Mouse (Mus musculus): ENCODE data around the gene Cfap43. TPM values are rescaled to one million over a fixed set of nuclear protein-coding genes. Genes with fewer than 3 reads are reported as not detected.

Cfap43 gene
- polyA plus RNA-seq, 1 experiment from 2014 or later = 0.21 TPM

GRCm38 (mm10) chr19:47915251-47915650 lies 3.8 kb downstream of the Cfap43 start:
- ChIA-PET POLR2A (interaction anchor here (0.6 kb wide), 1 partner anchor 20 kb away, joined by 3 read pairs; no protein-coding TSS in a partner anchor), CTCF (interaction anchor here (1.0 to 1.2 kb wide), 3 partner anchors 13 to 33 kb away, joined by 3 to 4 read pairs (median 3); no protein-coding TSS in a partner anchor)
- in situ Hi-C loops (cut with MboI; ENCODE audit: low pct_unique_long_range_greater_than_20kb) = no loop called here
- H3K27me3 ChIP-seq = no peaks in the 10 kb centered on the region
- DNase-seq (ENCODE audit: low read depth, low spot score) (no peak), ATAC-seq (no peak)
- TF ChIP-seq CTCF (IDR thresholded peaks at IDR 0.05) = no peak

GRCm38 (mm10) chr19:47914191-47914590 lies 4.9 kb downstream of the Cfap43 start:
- H3K27me3 ChIP-seq = no peaks in the 10 kb centered on the region
- in situ Hi-C loops (cut with MboI; ENCODE audit: low pct_unique_long_range_greater_than_20kb) = no loop called here
- ChIA-PET POLR2A (interaction anchor here (0.5 kb wide), 1 partner anchor 591 kb away, joined by 5 read pairs; no protein-coding TSS in a partner anchor), CTCF (interaction anchor here (0.9 to 1.1 kb wide), 2 partner anchors 15 to 32 kb away, joined by 3 to 5 read pairs; no protein-coding TSS in a partner anchor)
- no peak for DNase-seq (ENCODE audit: low read depth, low spot score)
- TF ChIP-seq CTCF (IDR thresholded peaks at IDR 0.05) = no peak
- no peak for ATAC-seq

- ATAC-seq = no peak
- CTCF ChIA-PET = interaction anchor here (0.9 to 1.1 kb wide), 2 partner anchors 16 to 31 kb away, joined by 3 to 5 read pairs; no protein-coding TSS in a partner anchor
- POLR2A ChIA-PET = no interaction called here
- no peaks in the 10 kb centered on the region for H3K27me3 ChIP-seq
- no peak for TF ChIP-seq CTCF (IDR thresholded peaks at IDR 0.05)
- in situ Hi-C loops (cut with MboI; ENCODE audit: low pct_unique_long_range_greater_than_20kb) = no loop called here
- DNase-seq (ENCODE audit: low read depth, low spot score) = no peak
Observed at GRCm38 (mm10) chr19:47913344-47913743, 5.7 kb downstream of the Cfap43 start.

GRCm38 (mm10) chr19:47910751-47911150 lies 8.3 kb downstream of the Cfap43 start:
- DNase-seq (ENCODE audit: low read depth, low spot score) = no peak
- POLR2A ChIA-PET = no interaction called here
- in situ Hi-C loops (cut with MboI; ENCODE audit: low pct_unique_long_range_greater_than_20kb) = no loop called here
- CTCF ChIA-PET = interaction anchor here (0.9 to 1.5 kb wide), 2 partner anchors 13 to 18 kb away, joined by 3 to 4 read pairs; no protein-coding TSS in a partner anchor
- TF ChIP-seq CTCF (IDR thresholded peaks at IDR 0.05) = no peak
- no peaks in the 10 kb centered on the region for H3K27me3 ChIP-seq
- ATAC-seq = no peak

GRCm38 (mm10) chr19:47910117-47910618 lies 8.9 kb downstream of the Cfap43 start:
- CTCF ChIA-PET = interaction anchor here (0.9 to 1.6 kb wide), 2 partner anchors 9 to 19 kb away, joined by 3 to 4 read pairs; partner anchors contain the start of genes Cfap43 and Itprip
- ATAC-seq (no peak), DNase-seq (ENCODE audit: low read depth, low spot score) (no peak)
- POLR2A ChIA-PET = no interaction called here
- no peaks in the 10 kb centered on the region for H3K27me3 ChIP-seq
- in situ Hi-C loops (cut with MboI; ENCODE audit: low pct_unique_long_range_greater_than_20kb) = no loop called here
- no peak for TF ChIP-seq CTCF (IDR thresholded peaks at IDR 0.05)

GRCm38 (mm10) chr19:47909387-47910116 lies 9.5 kb downstream of the Cfap43 start:
- H3K27me3 ChIP-seq = no peaks in the 10 kb centered on the region
- in situ Hi-C loops (cut with MboI; ENCODE audit: low pct_unique_long_range_greater_than_20kb) = no loop called here
- no peak for DNase-seq (ENCODE audit: low read depth, low spot score)
- CTCF ChIA-PET = interaction anchor here (0.8 to 1.6 kb wide), 2 partner anchors 10 to 27 kb away, joined by 4 read pairs; partner anchors contain the start of genes Cfap43 and Itprip
- peak; percentile 23 for ATAC-seq
- TF ChIP-seq CTCF (IDR thresholded peaks at IDR 0.05) = no peak
- POLR2A ChIA-PET = no interaction called here

- ChIA-PET POLR2A (no interaction called here), CTCF (interaction anchor here (0.8 to 1.6 kb wide), 2 partner anchors 10 to 27 kb away, joined by 4 read pairs; partner anchors contain the start of genes Cfap43 and Itprip)
- no peaks in the 10 kb centered on the region for H3K27me3 ChIP-seq
- no peak for TF ChIP-seq CTCF (IDR thresholded peaks at IDR 0.05)
- in situ Hi-C loops (cut with MboI; ENCODE audit: low pct_unique_long_range_greater_than_20kb) = no loop called here
- DNase-seq (ENCODE audit: low read depth, low spot score) = no peak
- ATAC-seq = no peak
Observed at GRCm38 (mm10) chr19:47908961-47909371, 10.1 kb downstream of the Cfap43 start.

GRCm38 (mm10) chr19:47907596-47907995 lies 11.5 kb downstream of the Cfap43 start:
- POLR2A ChIA-PET = no interaction called here
- ATAC-seq (no peak), DNase-seq (ENCODE audit: low read depth, low spot score) (no peak)
- CTCF ChIA-PET = no interaction called here
- in situ Hi-C loops (cut with MboI; ENCODE audit: low pct_unique_long_range_greater_than_20kb) = no loop called here
- no peak for TF ChIP-seq CTCF (IDR thresholded peaks at IDR 0.05)
- H3K27me3 ChIP-seq = no peaks in the 10 kb centered on the region

GRCm38 (mm10) chr19:47905603-47906002 lies 13.5 kb downstream of the Cfap43 start:
- DNase-seq (ENCODE audit: low read depth, low spot score) (no peak), ATAC-seq (no peak)
- POLR2A ChIA-PET = interaction anchor here (0.9 kb wide), 1 partner anchor 38 kb away, joined by 3 read pairs; no protein-coding TSS in a partner anchor
- in situ Hi-C loops (cut with MboI; ENCODE audit: low pct_unique_long_range_greater_than_20kb) = no loop called here
- TF ChIP-seq CTCF (IDR thresholded peaks at IDR 0.05) = no peak
- H3K27me3 ChIP-seq = no peaks in the 10 kb centered on the region
- CTCF ChIA-PET = interaction anchor here (1.3 kb wide), 1 partner anchor 27 kb away, joined by 4 read pairs; no protein-coding TSS in a partner anchor

GRCm38 (mm10) chr19:47905081-47905480 lies 14.0 kb downstream of the Cfap43 start:
- TF ChIP-seq CTCF (IDR thresholded peaks at IDR 0.05) = no peak
- in situ Hi-C loops (cut with MboI; ENCODE audit: low pct_unique_long_range_greater_than_20kb) = no loop called here
- ATAC-seq = no peak
- DNase-seq (ENCODE audit: low read depth, low spot score) = no peak
- POLR2A ChIA-PET = interaction anchor here (0.9 kb wide), 1 partner anchor 38 kb away, joined by 3 read pairs; no protein-coding TSS in a partner anchor
- CTCF ChIA-PET = interaction anchor here (1.3 kb wide), 1 partner anchor 27 kb away, joined by 4 read pairs; no protein-coding TSS in a partner anchor
- H3K27me3 ChIP-seq = no peaks in the 10 kb centered on the region
